Mouse (Mus musculus): ENCODE results near the gene Gm21865.
"Not testable (repeated sequence)": the region's sequence is repeated elsewhere in the genome, so short reads cannot be mapped to it uniquely, and the experiment has no call there.

Gm21865 gene

DNA sequence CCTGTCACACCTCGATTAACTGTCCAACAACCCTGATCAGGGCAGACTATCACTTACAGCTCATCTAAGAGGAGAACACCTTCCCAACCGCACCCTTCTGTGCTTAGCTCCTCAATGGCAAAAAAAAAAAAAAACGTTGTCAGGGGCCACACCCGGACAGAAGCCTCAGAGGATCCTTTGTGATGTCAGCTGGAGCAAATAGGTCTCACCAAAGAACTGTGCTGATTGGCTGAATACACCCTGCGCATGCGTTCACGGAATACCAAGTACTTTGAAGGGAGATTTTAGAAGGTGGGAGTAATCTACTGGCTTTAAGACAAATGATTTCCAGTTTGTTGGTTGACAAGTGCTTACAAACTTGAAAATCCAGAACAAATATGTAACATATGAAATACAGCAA is at the start of gene Gm21865:
TSS of gene Gm21865 (minus strand) at position 101 of the 400 bp plus-strand sequence.
- in situ Hi-C loops (cut with MboI, MseI): not testable (repeated sequence)

Measured in T-helper 1 cell (primary cell).